In genomic region chr8:105294776-105295175, GRCm38 (mm10) we compare ENCODE assay signal across 12 mouse cellular contexts. TPM values are rescaled to one million over a fixed set of nuclear protein-coding genes. Genes with fewer than 3 reads are reported as not detected.
A peak's percentile ranks its signal among the peaks of the same experiment; 100 is the strongest.
DNase-seq lines count a peak whose midpoint lies in the region; ATAC-seq and TF ChIP-seq lines count a peak whose summit lies in the region.
"Had no signal": no experiment of that assay in that cellular context is flagged by ENCODE, and none has a peak within 500 bp of the region (broad histone marks: within the 10 kb centered on the region; RNA-seq: fewer than 3 reads in every experiment).

No protein-coding gene starts in this region.

- peaks cover 4% of the 10 kb centered on the region; the same call in 1 of the 2 replicates for H3K27me3 ChIP-seq in kidney, postnatal 0 days (ENCODE audit: insufficient read depth, low read length)
- peaks cover 24% of the 10 kb centered on the region for H3K27me3 ChIP-seq in E14TG2a.4 (ENCODE audit: insufficient read depth, low read length)
- peaks cover 11% of the 10 kb centered on the region for H3K27me3 ChIP-seq in liver, embryonic 12.5 days (replicated peaks)

- WGBS in kidney, postnatal 0 days: 68% methylated on average over 9 of the region's 9 CpGs
- WGBS in liver, embryonic 12.5 days (ENCODE audit: insufficient replicate concordance): 70% methylated on average over 9 of the region's 9 CpGs

- intact Hi-C loops in gastrocnemius, adult 2 months (cut with DNase I): no loop called here
- intact Hi-C loops in gastrocnemius, postnatal 36 days (cut with DNase I): no loop called here

- H3K4me1 ChIP-seq in kidney, postnatal 0 days (replicated peaks; ENCODE audit: insufficient read depth, low read length): peaks cover 19% of the 10 kb centered on the region
- H3K4me1 ChIP-seq in E14TG2a.4 (replicated peaks; ENCODE audit: low read depth, low read length): peaks cover 81% of the 10 kb centered on the region
- peaks cover 49% of the 10 kb centered on the region for H3K4me1 ChIP-seq in liver, embryonic 12.5 days

- H3K9me3 ChIP-seq in kidney, postnatal 0 days (replicated peaks; ENCODE audit: low read length): no peaks in the 10 kb centered on the region
- H3K9me3 ChIP-seq in E14TG2a.4 (ENCODE audit: low read length): no peaks in the 10 kb centered on the region
- H3K9me3 ChIP-seq in liver, embryonic 12.5 days (replicated peaks): no peaks in the 10 kb centered on the region
- H3K9me3 ChIP-seq: hindbrain, embryonic 12.5 days had no signal

- TF ChIP-seq CTCF in gastrocnemius, adult 2 months (IDR thresholded peaks at IDR 0.05): no peak
- no peak for TF ChIP-seq CTCF in kidney, postnatal 0 days (IDR thresholded peaks at IDR 0.05; ENCODE audit: low read depth)
- TF ChIP-seq CTCF in E14TG2a.4 (conservative IDR thresholded peaks at IDR 0.05; ENCODE audit: low read length): no peak

- H3K27ac ChIP-seq in gastrocnemius, adult 2 months: peak overlapping the region; percentile 91; the same call in 1 of the 2 replicates
- H3K27ac ChIP-seq in kidney, postnatal 0 days: no peak overlapping the region
- no peak overlapping the region for H3K27ac ChIP-seq in liver, embryonic 12.5 days
- H3K27ac ChIP-seq: hindbrain, embryonic 12.5 days; left cerebral cortex, adult 2 months had no signal

- no peak for ATAC-seq in kidney, postnatal 0 days (replicated peaks; ENCODE audit: low FRiP score, low read depth)
- ATAC-seq in liver, embryonic 12.5 days: no peak
- ATAC-seq: forebrain, postnatal 0 days had no signal

- H3K9ac ChIP-seq in kidney, postnatal 0 days (ENCODE audit: low read depth, low read length): no peak overlapping the region
- H3K9ac ChIP-seq in liver, embryonic 12.5 days: no peak overlapping the region
- H3K9ac ChIP-seq: forebrain, postnatal 0 days; hindbrain, embryonic 12.5 days had no signal

- DNase-seq in gastrocnemius, adult 2 months: no peak
- DNase-seq in gastrocnemius, postnatal 36 days: no peak
- DNase-seq in kidney, postnatal 0 days (ENCODE audit: low spot score): no peak
- DNase-seq in kidney, adult 9 months: no peak
- DNase-seq in layer of hippocampus, postnatal 14 days (ENCODE audit: low spot score in 2 of 2): no peak
- DNase-seq in B cell, adult 2 months: no peak
- DNase-seq: forebrain, postnatal 0 days; right cerebral cortex, adult 18-20 months had no signal

- H3K36me3 ChIP-seq in kidney, postnatal 0 days (ENCODE audit: insufficient read depth, low read length): 0 out of 2 replicates have a peak, but pooled peaks cover 4% of the 10 kb centered on the region
- peaks cover 17% of the 10 kb centered on the region for H3K36me3 ChIP-seq in E14TG2a.4 (ENCODE audit: insufficient read depth, low read length)
- peaks cover 16% of the 10 kb centered on the region for H3K36me3 ChIP-seq in liver, embryonic 12.5 days

- H3K4me2 ChIP-seq in kidney, postnatal 0 days (ENCODE audit: low read length): peak overlapping the region; percentile 23
- peak overlapping the region; percentile 79 for H3K4me2 ChIP-seq in liver, embryonic 12.5 days
- H3K4me2 ChIP-seq: hindbrain, embryonic 12.5 days had no signal

- H3K4me3 ChIP-seq in gastrocnemius, adult 2 months: peak overlapping the region; percentile 61
- 0 out of 2 replicates have a peak overlapping the region, but pooled peaks have one; percentile 18 for H3K4me3 ChIP-seq in kidney, postnatal 0 days (replicated peaks; ENCODE audit: low read depth, low read length)
- peak overlapping the region; percentile 77 for H3K4me3 ChIP-seq in E14TG2a.4 (replicated peaks; ENCODE audit: low read length)
- peak overlapping the region; percentile 30; the same call in 1 of the 2 replicates for H3K4me3 ChIP-seq in liver, embryonic 12.5 days
- H3K4me3 ChIP-seq: hindbrain, embryonic 12.5 days; left cerebral cortex, adult 2 months had no signal

RNA-seq across cellular contexts. Expression of gene Exoc3l, which starts 1.1 kb away (rescaled TPM):
- total RNA-seq in gastrocnemius, adult 2 months (2021): 1 to 10 TPM in 1 of 2 experiments, under 1 TPM in 1; 0.84 to 2.3 TPM
- total RNA-seq in gastrocnemius, postnatal 36 days (2021): 1 to 10 TPM; 1.5 to 2.6 TPM
- polyA plus RNA-seq in kidney, postnatal 0 days (2015; fragmentation: Nextera tagmentation; extraction: Ambion mirVana): 15.9 and 18.5 TPM in 2 replicates
- polyA plus RNA-seq in liver, embryonic 12.5 days (2016; fragmentation: Nextera tagmentation; extraction: Ambion mirVana): 11.9 and 13.8 TPM in 2 replicates
- total RNA-seq in layer of hippocampus, postnatal 14 days (2021): 1 to 10 TPM; 2.1 to 2.3 TPM

RNA-seq across cellular contexts. Expression of gene E2f4, which starts 2.7 kb away (rescaled TPM):
- total RNA-seq in gastrocnemius, adult 2 months (2021): 10 to 100 TPM; 26.8 to 29.7 TPM
- 10 to 100 TPM; 21.1 to 25.2 TPM for total RNA-seq in gastrocnemius, postnatal 36 days (2021)
- 55.2 and 57.9 TPM in 2 replicates for polyA plus RNA-seq in kidney, postnatal 0 days (2015; fragmentation: Nextera tagmentation; extraction: Ambion mirVana)
- 239 TPM in 2 replicates for polyA plus RNA-seq in liver, embryonic 12.5 days (2016; fragmentation: Nextera tagmentation; extraction: Ambion mirVana)
- 10 to 100 TPM; 28.8 to 33.6 TPM for total RNA-seq in layer of hippocampus, postnatal 14 days (2021)

RNA-seq across cellular contexts. Expression of gene 4931428F04Rik, which starts 5.1 kb away (rescaled TPM):
- total RNA-seq in gastrocnemius, adult 2 months (2021): under 1 TPM; 0.33 to 0.98 TPM
- total RNA-seq in gastrocnemius, postnatal 36 days (2021): under 1 TPM; 0.35 to 0.82 TPM
- 5.5 and 6.2 TPM in 2 replicates for polyA plus RNA-seq in kidney, postnatal 0 days (2015; fragmentation: Nextera tagmentation; extraction: Ambion mirVana)
- 1.6 TPM in 2 replicates for polyA plus RNA-seq in liver, embryonic 12.5 days (2016; fragmentation: Nextera tagmentation; extraction: Ambion mirVana)
- total RNA-seq in layer of hippocampus, postnatal 14 days (2021): 10 to 100 TPM; 32.4 to 33.1 TPM

RNA-seq across cellular contexts. Expression of gene Elmo3, which starts 10.6 kb away (rescaled TPM):
- 1 to 10 TPM; 1.2 to 1.6 TPM for total RNA-seq in gastrocnemius, adult 2 months (2021)
- under 1 TPM; 0.66 to 0.94 TPM for total RNA-seq in gastrocnemius, postnatal 36 days (2021)
- polyA plus RNA-seq in kidney, postnatal 0 days (2015; fragmentation: Nextera tagmentation; extraction: Ambion mirVana): 15.5 and 17.4 TPM in 2 replicates
- 2.7 and 3.0 TPM in 2 replicates for polyA plus RNA-seq in liver, embryonic 12.5 days (2016; fragmentation: Nextera tagmentation; extraction: Ambion mirVana)
- total RNA-seq in layer of hippocampus, postnatal 14 days (2021): 1 to 10 TPM; 1.2 to 1.4 TPM

RNA-seq across cellular contexts. Expression of gene Nol3, which starts 18.8 kb away (rescaled TPM):
- 10 to 100 TPM; 27.9 to 32.4 TPM for total RNA-seq in gastrocnemius, adult 2 months (2021)
- total RNA-seq in gastrocnemius, postnatal 36 days (2021): 10 to 100 TPM; 23.9 to 26.0 TPM
- 0.29 and 0.68 TPM in 2 replicates for polyA plus RNA-seq in kidney, postnatal 0 days (2015; fragmentation: Nextera tagmentation; extraction: Ambion mirVana)
- 0.12 and 0.18 TPM in 2 replicates for polyA plus RNA-seq in liver, embryonic 12.5 days (2016; fragmentation: Nextera tagmentation; extraction: Ambion mirVana)
- total RNA-seq in layer of hippocampus, postnatal 14 days (2021): 1 to 10 TPM; 5.8 to 5.9 TPM

Comparison
In these comparisons a context has a peak if more than half of its experiments do, and no peak if none do; other contexts are left out.
1. H3K4me3 ChIP-seq: peak in every context shown above with its lines; median percentile 77 in E14TG2a.4; 61 in gastrocnemius, adult 2 months; 30 in liver, embryonic 12.5 days; 18 in kidney, postnatal 0 days.
2. RNA of gene 4931428F04Rik, which starts 5.1 kb away (total RNA-seq): 32.4 to 33.1 TPM in layer of hippocampus, postnatal 14 days; 0.33 to 0.98 TPM in gastrocnemius, adult 2 months and 0.35 to 0.82 TPM in gastrocnemius, postnatal 36 days; every median in the first group is over 10 times any median in the second.